Mouse (Mus musculus) hematopoietic stem cell, adult 5-6 weeks (primary cell): ENCODE data around the gene Aadacl4. TPM values are rescaled to one million over a fixed set of nuclear protein-coding genes. Genes with fewer than 3 reads are reported as not detected.

ENCODE experiments used
- ATAC-seq, 2 experiments: fragments of 125-278 bp in 1 of 2; replicated peaks in 1 of 2; 2 replicates each; pipeline ENCODE4 v1.8.0; 2016 to 2017; ENCODE audit warnings: inconsistent platforms in 2 of 2, mild to moderate bottlenecking in 2 of 2, moderate number of reproducible peaks in 2 of 2, low read depth in 1 of 2, moderate TSS enrichment in 1 of 2; ENCODE audit not compliant: low FRiP score in 2 of 2, poor library complexity in 2 of 2, severe bottlenecking in 2 of 2, insufficient read depth in 1 of 2, low TSS enrichment in 1 of 2
- total RNA-seq: library from RNA; stranded (forward); fragments of 172-1452, 232-1000 nt; gene quantifications from 2 replicates; pipeline ENCODE4 v1.2.3, GENCODE M21; 2017

Gene Aadacl4
- not detected in 2 replicates for total RNA-seq

DNA sequence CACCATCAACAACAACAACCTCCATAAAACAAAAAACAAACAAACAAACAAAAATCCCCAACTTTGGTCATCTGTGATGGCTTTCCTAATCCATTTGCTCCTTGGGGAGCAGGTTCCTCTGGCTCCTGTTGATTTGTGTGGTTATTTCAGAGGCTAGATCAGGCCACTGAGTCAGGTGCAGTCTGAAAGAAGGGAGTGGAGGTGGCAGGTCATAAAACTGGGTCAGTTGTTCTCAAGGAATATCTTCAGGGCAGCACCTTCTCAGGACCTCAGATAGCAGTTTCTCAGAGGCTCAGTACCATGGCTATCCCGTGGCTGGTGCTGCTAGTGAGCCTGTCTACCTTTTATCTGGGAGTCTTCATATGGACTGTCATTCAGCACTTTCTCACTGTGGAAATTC, at the start of gene Aadacl4:
TSS of gene Aadacl4 (plus strand) at position 301 of the 400 bp plus-strand sequence.
- no peak for ATAC-seq

DNA sequence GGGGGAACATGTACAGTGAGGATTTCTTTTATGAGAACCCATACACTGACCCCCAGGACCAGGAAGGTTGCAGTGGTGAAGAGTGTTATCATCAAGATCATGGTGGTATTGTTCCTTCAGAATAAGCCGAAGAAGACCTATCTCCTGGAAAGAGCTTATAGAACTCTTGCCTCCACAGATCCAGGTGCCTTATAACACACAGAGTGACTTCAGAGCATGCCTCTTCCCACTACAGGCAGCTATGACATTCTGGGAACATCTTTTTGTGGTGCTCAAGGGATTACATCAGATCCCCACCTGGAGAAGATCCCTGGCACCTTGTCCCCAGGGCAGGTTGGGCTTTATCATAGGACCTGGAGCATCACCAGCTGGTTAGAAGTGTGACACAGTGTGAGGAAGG, 48.5 kb upstream of the Aadacl4 start, which contains the start of gene Gm13124:
TSS of gene Gm13124 (minus strand) at position 101 of the 400 bp plus-strand sequence.
- ATAC-seq, result no peak

DNA sequence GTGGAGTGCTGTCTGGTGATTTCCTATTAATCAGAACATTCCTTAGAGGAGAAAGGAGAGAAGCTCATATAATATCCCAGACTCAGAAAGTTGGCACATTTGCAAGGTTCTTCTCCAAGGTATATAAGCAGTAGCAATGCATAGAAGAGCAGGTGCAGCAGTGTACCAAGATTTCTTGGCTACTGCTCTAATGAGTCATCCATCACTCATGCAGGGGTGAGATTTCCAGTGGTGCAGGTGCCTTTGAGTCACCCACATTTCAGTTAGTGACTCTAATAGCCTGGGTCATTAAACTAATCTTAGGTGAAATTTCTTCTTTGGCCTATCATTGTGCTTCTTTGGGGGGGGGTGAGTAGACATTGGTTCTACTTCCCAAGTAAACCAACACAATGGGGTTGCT, 45.8 kb upstream of the Aadacl4 start:
- ATAC-seq, result no peak

DNA sequence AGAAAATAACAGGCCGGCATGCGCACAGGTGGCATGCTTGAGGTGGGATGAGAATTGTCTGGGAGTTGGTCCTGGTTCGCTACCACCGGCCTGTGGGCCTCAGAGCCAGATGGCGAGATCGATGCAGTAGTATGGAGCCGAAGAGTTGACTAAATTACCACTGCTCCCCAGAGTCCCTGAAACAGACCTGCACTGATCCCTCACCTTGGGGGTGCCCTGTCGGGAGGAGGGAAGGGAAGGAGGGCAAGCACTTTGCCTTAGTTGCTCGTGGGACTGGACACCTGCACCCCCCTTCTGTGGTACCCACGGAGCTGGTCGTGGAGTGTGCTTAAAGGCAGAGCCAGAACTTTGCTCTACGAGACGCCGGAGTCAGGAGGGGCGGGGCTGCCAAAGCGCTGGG, 27.3 kb upstream of the Aadacl4 start:
- peak; percentile 42 to 53; a peak in 3 of 4 replicates for ATAC-seq

DNA sequence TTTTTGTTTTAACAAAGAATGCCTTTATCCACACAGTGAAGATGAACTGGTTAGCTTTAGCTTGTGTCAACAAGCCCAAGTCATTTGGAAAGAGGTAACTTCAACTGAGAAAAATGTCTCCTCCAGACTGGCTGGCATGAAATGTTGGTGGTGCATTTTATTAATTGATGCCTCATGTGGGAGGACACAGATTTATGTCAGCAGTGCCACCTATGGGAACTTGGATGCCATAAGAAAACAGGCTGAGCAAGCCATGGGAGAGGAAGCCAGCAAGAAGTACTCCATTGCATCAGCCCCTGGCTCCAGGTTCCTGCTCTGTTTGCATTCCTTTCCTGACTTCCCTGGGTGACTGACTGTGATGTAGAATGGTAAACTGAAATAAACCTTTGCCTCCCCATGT, 20.7 kb upstream of the Aadacl4 start:
- ATAC-seq, result no peak

DNA sequence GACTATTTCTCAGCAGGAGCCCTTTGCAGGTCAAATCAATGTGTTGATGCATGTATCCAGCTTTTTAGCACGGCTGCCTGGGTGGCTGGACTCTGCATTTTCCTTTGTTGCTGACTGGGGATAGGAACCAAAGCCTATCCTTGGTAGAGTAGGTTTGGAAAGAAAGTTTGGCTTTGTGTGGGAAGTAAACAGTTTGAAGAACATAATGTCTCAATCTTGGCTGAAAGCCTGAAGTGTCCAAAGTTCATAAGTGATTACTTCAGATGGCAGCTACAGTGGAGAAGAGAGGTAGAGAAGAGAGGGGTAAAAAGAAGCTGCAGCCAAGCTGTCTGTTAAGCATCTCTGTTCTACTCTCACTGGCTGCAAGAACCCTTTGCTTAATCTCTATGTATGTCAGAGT, 1.1 kb downstream of the Aadacl4 start:
- ATAC-seq, result no peak

DNA sequence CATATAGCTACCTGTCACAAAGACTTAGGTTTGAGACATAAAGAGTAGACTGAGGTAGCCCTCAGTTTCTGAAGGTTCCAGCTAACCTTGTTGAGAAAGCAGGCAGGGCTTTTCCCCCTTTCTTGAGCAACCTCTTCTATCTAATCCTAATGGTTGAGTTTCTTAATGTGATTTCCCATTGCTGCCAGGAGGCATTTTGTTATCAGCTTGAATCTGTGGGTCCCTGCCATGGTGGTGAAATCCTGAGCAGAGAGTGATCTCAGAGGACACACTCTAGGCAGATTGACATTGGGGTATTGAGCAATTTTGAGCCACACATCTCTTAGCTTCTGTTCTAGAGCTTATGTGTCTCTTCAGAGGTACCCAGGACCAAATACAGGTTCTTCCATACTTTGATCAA, 24.8 kb downstream of the Aadacl4 start:
- no peak for ATAC-seq

Other genes with a start within 250 kb of the Aadacl4 start
- gene Pramef20, start 235.8 kb upstream of the Aadacl4 start, total RNA-seq, result not detected in 2 replicates
- not detected in 2 replicates for gene Pramef12, start 205.2 kb upstream of the Aadacl4 start, total RNA-seq
- not detected in 2 replicates for gene 1700012P22Rik, start 174.9 kb upstream of the Aadacl4 start, total RNA-seq
- gene Gm9944, start 160.4 kb upstream of the Aadacl4 start, total RNA-seq, result not detected in 2 replicates
- not detected in 2 replicates for gene Aadacl3, start 150.0 kb upstream of the Aadacl4 start, total RNA-seq
- not detected in 2 replicates for gene 9430007A20Rik, start 93.9 kb upstream of the Aadacl4 start, total RNA-seq
- not detected in 2 replicates for gene Gm13124, start 48.6 kb upstream of the Aadacl4 start, total RNA-seq
- gene Gm436, start 72.7 kb downstream of the Aadacl4 start, total RNA-seq, result not detected in 2 replicates
- gene Gm13178, start 107.7 kb downstream of the Aadacl4 start, total RNA-seq, result not detected in 2 replicates
- gene Gm438, start 172.9 kb downstream of the Aadacl4 start, total RNA-seq, result not detected in 2 replicates